Mouse (Mus musculus): ENCODE measurements around the gene Met. TPM values are rescaled to one million over a fixed set of nuclear protein-coding genes. Genes with fewer than 3 reads are reported as not detected.
A peak's percentile ranks its signal among the peaks of the same experiment; 100 is the strongest.

Gene Met
- polyA plus RNA-seq, 1 experiment from 2014 or later: 12.3 TPM

DNA sequence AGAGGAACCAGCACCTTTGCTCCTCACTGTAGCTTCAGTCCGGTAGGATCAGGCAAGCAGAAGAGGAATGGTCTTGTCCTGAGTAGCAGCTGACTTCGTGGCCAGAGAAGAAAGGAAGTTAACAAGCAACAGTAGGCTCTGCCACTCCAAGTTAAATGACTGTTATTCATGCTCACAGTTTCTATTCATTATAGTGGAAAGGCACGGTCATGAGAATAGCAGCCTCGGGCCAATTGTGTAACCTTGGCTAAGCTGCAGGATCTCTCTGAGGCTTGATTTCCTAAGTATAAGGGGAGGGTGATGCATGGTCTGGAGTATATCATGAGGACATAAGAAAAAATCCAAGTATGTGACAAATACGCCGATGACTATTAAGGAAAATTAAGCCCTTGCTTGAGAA, 4.0 kb upstream of the Met start:
- H3K27me3 ChIP-seq (ENCODE audit: control insufficient read depth, insufficient read depth, low read length): peaks cover 2% of the 10 kb centered on the region; the same call in 1 of the 2 replicates
- ATAC-seq (ENCODE audit: insufficient number of reproducible peaks, low FRiP score, low TSS enrichment, low read depth) (no peak), DNase-seq (ENCODE audit: low spot score) (no peak)
- no peak overlapping the region for H3K4me3 ChIP-seq (ENCODE audit: low read depth, low read length)
- no peak overlapping the region for H3K4me2 ChIP-seq (ENCODE audit: low read depth, severe bottlenecking)
- peaks cover 2% of the 10 kb centered on the region; the same call in 1 of the 2 replicates for H3K4me1 ChIP-seq (ENCODE audit: control insufficient read depth, insufficient read depth, low read length)
- no peak overlapping the region for H3K27ac ChIP-seq (replicated peaks; ENCODE audit: low read depth, low read length)
- H3K9me3 ChIP-seq (ENCODE audit: control insufficient read depth, low read length): no peaks in the 10 kb centered on the region
- no peaks in the 10 kb centered on the region for H3K36me3 ChIP-seq (ENCODE audit: control insufficient read depth, insufficient read depth, low read length)
- 80% methylated on average over 6 of the region's 6 CpGs for WGBS
- no peak overlapping the region for H3K9ac ChIP-seq (ENCODE audit: low read length)

DNA sequence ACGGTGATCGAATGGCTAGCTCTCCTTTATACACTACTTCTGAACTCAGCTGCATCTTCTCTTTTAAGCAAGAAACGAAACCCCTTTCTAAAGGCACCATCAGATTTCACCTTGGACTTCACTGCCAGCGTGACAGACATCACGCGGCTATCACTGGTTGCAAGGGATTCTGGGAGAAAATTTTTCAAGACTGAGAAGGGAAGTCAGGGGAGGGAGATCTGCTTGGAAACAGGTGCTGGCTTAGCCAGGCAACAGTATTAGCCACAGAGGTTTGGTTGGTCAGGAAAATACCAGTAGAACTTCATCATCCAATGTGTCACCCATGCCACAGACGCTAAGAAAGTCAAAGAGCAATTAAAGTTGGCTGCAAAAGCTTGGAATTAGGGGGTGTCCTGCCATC, 2.2 kb upstream of the Met start:
- Histone ChIP-seq H3K4me1 (ENCODE audit: control insufficient read depth, insufficient read depth, low read length) (peaks cover 2% of the 10 kb centered on the region; the same call in 1 of the 2 replicates), H3K9me3 (ENCODE audit: control insufficient read depth, low read length) (no peaks in the 10 kb centered on the region), H3K9ac (ENCODE audit: low read length) (no peak overlapping the region), H3K4me3 (ENCODE audit: low read depth, low read length) (no peak overlapping the region), H3K27me3 (ENCODE audit: control insufficient read depth, insufficient read depth, low read length) (peaks cover 8% of the 10 kb centered on the region; the same call in 1 of the 2 replicates), H3K27ac (replicated peaks; ENCODE audit: low read depth, low read length) (no peak overlapping the region), H3K4me2 (ENCODE audit: low read depth, severe bottlenecking) (no peak overlapping the region), H3K36me3 (ENCODE audit: control insufficient read depth, insufficient read depth, low read length) (no peaks in the 10 kb centered on the region)
- 64% methylated on average over 7 of the region's 7 CpGs for WGBS
- no peak for ATAC-seq (ENCODE audit: insufficient number of reproducible peaks, low FRiP score, low TSS enrichment, low read depth)
- no peak for DNase-seq (ENCODE audit: low spot score)

GRCm38 (mm10) chr6:17464281-17465025, 853 bp downstream of the Met start:
- Histone ChIP-seq H3K4me3 (ENCODE audit: low read depth, low read length) (peak overlapping the region; percentile 41), H3K27me3 (ENCODE audit: control insufficient read depth, insufficient read depth, low read length) (peaks cover 8% of the 10 kb centered on the region; the same call in 1 of the 2 replicates)
- peak; percentile 22; the same call in 1 of the 2 replicates for ATAC-seq (ENCODE audit: insufficient number of reproducible peaks, low FRiP score, low TSS enrichment, low read depth)

GRCm38 (mm10) chr6:17466526-17466925, 2.9 kb downstream of the Met start:
- H3K4me2 ChIP-seq (ENCODE audit: low read depth, severe bottlenecking): no peak overlapping the region
- no peak overlapping the region for H3K27ac ChIP-seq (replicated peaks; ENCODE audit: low read depth, low read length)
- peaks cover 2% of the 10 kb centered on the region; the same call in 1 of the 2 replicates for H3K4me1 ChIP-seq (ENCODE audit: control insufficient read depth, insufficient read depth, low read length)
- no peak for ATAC-seq (ENCODE audit: insufficient number of reproducible peaks, low FRiP score, low TSS enrichment, low read depth)
- DNase-seq (ENCODE audit: low spot score): no peak
- 85% methylated on average over 3 of the region's 3 CpGs for WGBS
- no peaks in the 10 kb centered on the region for H3K9me3 ChIP-seq (ENCODE audit: control insufficient read depth, low read length)
- peaks cover 8% of the 10 kb centered on the region; the same call in 1 of the 2 replicates for H3K27me3 ChIP-seq (ENCODE audit: control insufficient read depth, insufficient read depth, low read length)
- H3K9ac ChIP-seq (ENCODE audit: low read length): no peak overlapping the region
- H3K4me3 ChIP-seq (ENCODE audit: low read depth, low read length): no peak overlapping the region
- no peaks in the 10 kb centered on the region for H3K36me3 ChIP-seq (ENCODE audit: control insufficient read depth, insufficient read depth, low read length)

More at GRCm38 (mm10) chr6:17464281-17465025, 853 bp downstream of the Met start:
- Histone ChIP-seq H3K36me3 (ENCODE audit: control insufficient read depth, insufficient read depth, low read length) (no peaks in the 10 kb centered on the region), H3K4me2 (ENCODE audit: low read depth, severe bottlenecking) (peak overlapping the region; percentile 96), H3K27ac (replicated peaks; ENCODE audit: low read depth, low read length) (no peak overlapping the region), H3K9me3 (ENCODE audit: control insufficient read depth, low read length) (no peaks in the 10 kb centered on the region), H3K9ac (ENCODE audit: low read length) (peak overlapping the region; percentile 62), H3K4me1 (ENCODE audit: control insufficient read depth, insufficient read depth, low read length) (peaks cover 2% of the 10 kb centered on the region; the same call in 1 of the 2 replicates)
- peak; percentile 58 for DNase-seq (ENCODE audit: low spot score)
- 8% methylated on average over 15 of the region's 15 CpGs for WGBS

GRCm38 (mm10) chr6:17468993-17469392, 5.4 kb downstream of the Met start:
- Histone ChIP-seq H3K4me2 (ENCODE audit: low read depth, severe bottlenecking) (no peak overlapping the region), H3K9ac (ENCODE audit: low read length) (no peak overlapping the region), H3K36me3 (ENCODE audit: control insufficient read depth, insufficient read depth, low read length) (no peaks in the 10 kb centered on the region), H3K27me3 (ENCODE audit: control insufficient read depth, insufficient read depth, low read length) (peaks cover 8% of the 10 kb centered on the region; the same call in 1 of the 2 replicates), H3K4me3 (ENCODE audit: low read depth, low read length) (no peak overlapping the region), H3K9me3 (ENCODE audit: control insufficient read depth, low read length) (no peaks in the 10 kb centered on the region), H3K27ac (replicated peaks; ENCODE audit: low read depth, low read length) (no peak overlapping the region), H3K4me1 (ENCODE audit: control insufficient read depth, insufficient read depth, low read length) (no peaks in the 10 kb centered on the region)
- DNase-seq (ENCODE audit: low spot score) (no peak), ATAC-seq (ENCODE audit: insufficient number of reproducible peaks, low FRiP score, low TSS enrichment, low read depth) (no peak)
- 92% methylated on average over 5 of the region's 5 CpGs for WGBS

GRCm38 (mm10) chr6:17473128-17473527, 9.5 kb downstream of the Met start:
- Histone ChIP-seq H3K4me3 (ENCODE audit: low read depth, low read length) (no peak overlapping the region), H3K9ac (ENCODE audit: low read length) (no peak overlapping the region), H3K36me3 (ENCODE audit: control insufficient read depth, insufficient read depth, low read length) (no peaks in the 10 kb centered on the region), H3K27me3 (ENCODE audit: control insufficient read depth, insufficient read depth, low read length) (no peaks in the 10 kb centered on the region), H3K4me1 (ENCODE audit: control insufficient read depth, insufficient read depth, low read length) (no peaks in the 10 kb centered on the region), H3K27ac (replicated peaks; ENCODE audit: low read depth, low read length) (no peak overlapping the region), H3K4me2 (ENCODE audit: low read depth, severe bottlenecking) (no peak overlapping the region), H3K9me3 (ENCODE audit: control insufficient read depth, low read length) (no peaks in the 10 kb centered on the region)
- ATAC-seq (ENCODE audit: insufficient number of reproducible peaks, low FRiP score, low TSS enrichment, low read depth): no peak
- DNase-seq (ENCODE audit: low spot score): no peak
- 87% methylated on average over 3 of the region's 3 CpGs for WGBS

- H3K36me3 ChIP-seq (ENCODE audit: control insufficient read depth, insufficient read depth, low read length): no peaks in the 10 kb centered on the region
- no peak overlapping the region for H3K4me3 ChIP-seq (ENCODE audit: low read depth, low read length)
- no peak overlapping the region for H3K4me2 ChIP-seq (ENCODE audit: low read depth, severe bottlenecking)
- H3K9me3 ChIP-seq (ENCODE audit: control insufficient read depth, low read length): no peaks in the 10 kb centered on the region
- WGBS: 82% methylated on average over 1 of the region's 1 CpGs
- no peak for DNase-seq (ENCODE audit: low spot score)
- no peak overlapping the region for H3K9ac ChIP-seq (ENCODE audit: low read length)
- H3K4me1 ChIP-seq (ENCODE audit: control insufficient read depth, insufficient read depth, low read length): no peaks in the 10 kb centered on the region
- H3K27ac ChIP-seq (replicated peaks; ENCODE audit: low read depth, low read length): no peak overlapping the region
- H3K27me3 ChIP-seq (ENCODE audit: control insufficient read depth, insufficient read depth, low read length): no peaks in the 10 kb centered on the region
- ATAC-seq (ENCODE audit: insufficient number of reproducible peaks, low FRiP score, low TSS enrichment, low read depth): no peak
These were observed 14.2 kb downstream of the Met start for GRCm38 (mm10) chr6:17477823-17478222.

GRCm38 (mm10) chr6:17478252-17478651, 14.7 kb downstream of the Met start:
- 93% methylated on average over 6 of the region's 6 CpGs for WGBS
- Histone ChIP-seq H3K4me2 (ENCODE audit: low read depth, severe bottlenecking) (no peak overlapping the region), H3K4me1 (ENCODE audit: control insufficient read depth, insufficient read depth, low read length) (no peaks in the 10 kb centered on the region), H3K27ac (replicated peaks; ENCODE audit: low read depth, low read length) (no peak overlapping the region), H3K9ac (ENCODE audit: low read length) (no peak overlapping the region), H3K36me3 (ENCODE audit: control insufficient read depth, insufficient read depth, low read length) (no peaks in the 10 kb centered on the region), H3K4me3 (ENCODE audit: low read depth, low read length) (no peak overlapping the region), H3K27me3 (ENCODE audit: control insufficient read depth, insufficient read depth, low read length) (no peaks in the 10 kb centered on the region), H3K9me3 (ENCODE audit: control insufficient read depth, low read length) (no peaks in the 10 kb centered on the region)
- no peak for DNase-seq (ENCODE audit: low spot score)
- ATAC-seq (ENCODE audit: insufficient number of reproducible peaks, low FRiP score, low TSS enrichment, low read depth): no peak
